Mouse (Mus musculus) heart, embryonic 10.5 days (tissue): ENCODE measurements at regions not wholly inside any gene's neighbourhood (a gene's known extent, or its start where the extent isn't known, plus 50 kb on each side); places are given as distances from the start of the nearest gene placed in this dataset.

ENCODE experiments used
- DNase-seq: peaks from one replicate; pipeline ENCODE4 v3.0.0-alpha.2; 2017; ENCODE audit warnings: low spot score
- H3K27ac ChIP-seq: fragments of 300-500 bp; sonication (generic); 2 replicates; pipeline ENCODE4 v1.5.1; 2016; ENCODE audit warnings: mild to moderate bottlenecking
- H3K27me3 ChIP-seq: fragments of 300-500 bp; sonication (generic); 2 replicates; pipeline ENCODE4 v1.6.1; 2016; ENCODE audit warnings: mild to moderate bottlenecking; ENCODE audit not compliant: poor library complexity, insufficient read depth, severe bottlenecking
- H3K36me3 ChIP-seq: fragments of 300-500 bp; sonication (generic); 2 replicates; pipeline ENCODE4 v1.6.1; 2016; ENCODE audit warnings: mild to moderate bottlenecking, moderate library complexity
- H3K4me1 ChIP-seq: fragments of 300-500 bp; sonication (generic); 2 replicates; pipeline ENCODE4 v1.6.1; 2016; ENCODE audit warnings: mild to moderate bottlenecking
- H3K4me3 ChIP-seq: fragments of 300-500 bp; sonication (generic); 2 replicates; pipeline ENCODE4 v1.5.1; 2016; ENCODE audit warnings: mild to moderate bottlenecking, moderate library complexity
- H3K9me3 ChIP-seq: fragments of 300-500 bp; sonication (generic); 2 replicates; pipeline ENCODE4 v1.6.1; 2016; ENCODE audit warnings: mild to moderate bottlenecking, moderate library complexity
- WGBS: fragments of 180-500 bp; shearing (Covaris S2); methylation state at CpG from one replicate; pipeline ENCODE4 v1.1.7; 2016; 5-methylcytosine and 5-hydroxymethylcytosine counted together

DNA sequence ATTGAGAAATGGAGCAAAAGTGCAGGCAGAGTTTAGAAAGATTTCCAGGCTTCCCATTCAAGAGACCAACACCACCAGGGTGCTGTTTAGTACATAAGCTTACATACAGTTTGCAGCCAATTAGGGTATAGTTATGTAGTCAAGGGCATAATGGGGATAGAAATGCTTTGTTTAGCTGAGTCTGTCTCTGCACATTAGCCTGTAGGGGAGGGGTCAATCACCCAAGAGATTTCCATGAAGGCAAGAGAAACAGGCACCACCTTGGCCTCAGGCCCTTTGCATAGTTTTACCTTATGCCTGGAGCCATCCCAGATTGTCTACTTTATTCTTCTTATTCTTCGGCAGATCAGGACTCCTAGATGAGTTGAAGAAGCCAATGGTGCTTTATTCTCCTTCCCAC is 205.9 kb upstream of the Zfp352 start:
- H3K27me3 ChIP-seq, result no peaks in the 10 kb centered on the region
- WGBS, result 85% methylated on average over 1 of the region's 1 CpGs
- no peaks in the 10 kb centered on the region for H3K36me3 ChIP-seq
- H3K4me1 ChIP-seq, result no peaks in the 10 kb centered on the region
- DNase-seq, result no peak
- H3K9me3 ChIP-seq, result no peaks in the 10 kb centered on the region
- H3K27ac ChIP-seq, result no peak overlapping the region
- H3K4me3 ChIP-seq, result no peak overlapping the region

DNA sequence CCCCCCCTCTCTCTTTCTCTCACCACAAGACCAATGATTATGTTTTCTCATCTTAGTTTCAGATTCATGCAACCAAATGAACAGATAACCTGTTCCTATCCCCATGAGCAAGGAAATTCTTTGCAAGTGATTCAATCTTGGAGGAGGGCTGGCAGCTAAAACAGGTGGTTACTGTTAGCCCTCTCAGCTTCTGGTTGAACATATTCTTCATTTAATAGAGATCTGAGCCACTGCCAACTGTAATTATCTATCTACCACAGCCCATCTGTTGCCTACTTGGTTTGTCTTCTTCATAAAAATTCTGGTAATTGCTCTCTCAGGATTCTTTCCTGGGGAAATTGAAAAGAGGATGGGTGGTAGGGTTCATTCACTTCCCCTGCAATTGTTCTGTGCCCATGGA is 204.4 kb upstream of the Zfp352 start:
- no peak for DNase-seq
- Histone ChIP-seq H3K36me3 (no peaks in the 10 kb centered on the region), H3K4me1 (no peaks in the 10 kb centered on the region), H3K4me3 (no peak overlapping the region), H3K27ac (no peak overlapping the region), H3K9me3 (no peaks in the 10 kb centered on the region), H3K27me3 (no peaks in the 10 kb centered on the region)
